Mouse (Mus musculus): ENCODE data around the gene Rpl7l1. TPM values are rescaled to one million over a fixed set of nuclear protein-coding genes. Genes with fewer than 3 reads are reported as not detected.
A peak's percentile ranks its signal among the peaks of the same experiment; 100 is the strongest.

Gene Rpl7l1
- total and polyA plus RNA-seq, 2 experiments, result 21.6 to 41.2 TPM

DNA sequence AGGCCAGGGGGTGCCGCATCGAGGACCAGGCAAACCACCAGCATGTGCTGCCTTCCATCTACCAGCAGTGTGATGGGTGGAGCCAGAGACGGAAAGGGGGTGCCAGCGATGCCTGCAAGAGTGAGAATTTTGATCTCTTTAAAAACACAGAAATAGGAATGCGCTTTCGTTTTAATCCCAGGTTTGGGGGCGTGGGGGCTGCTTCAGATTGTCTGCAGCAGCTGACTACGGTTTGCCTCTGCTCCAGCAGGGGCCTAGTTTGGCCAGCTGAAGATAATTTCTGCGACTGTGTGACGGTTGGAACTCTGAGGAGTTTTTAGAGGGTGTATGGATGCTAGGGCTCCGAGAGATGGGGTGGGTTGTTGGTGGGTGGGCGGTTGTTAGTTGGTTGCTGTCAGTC lies 23.7 kb downstream of the Rpl7l1 start:
- no peak for DNase-seq (ENCODE audit: extremely low read depth, low read depth, low spot score)
- H3K27ac ChIP-seq (replicated peaks; ENCODE audit: insufficient read depth, low read depth, low read length), result no peak overlapping the region
- TF ChIP-seq POLR2A (IDR thresholded peaks at IDR 0.05; ENCODE audit: extremely low read depth, insufficient read depth, low read length) (no peak), CTCF (IDR thresholded peaks at IDR 0.05; ENCODE audit: low read depth, low read length) (no peak)
- no peaks in the 10 kb centered on the region for H3K4me1 ChIP-seq (ENCODE audit: control insufficient read depth, insufficient read depth, low read length)
- H3K79me2 ChIP-seq (ENCODE audit: control insufficient read depth, insufficient read depth, low read length), result no peaks in the 10 kb centered on the region
- no peak overlapping the region for H3K9ac ChIP-seq (ENCODE audit: low read depth, low read length)
- H3K4me3 ChIP-seq (ENCODE audit: insufficient read depth, low read depth, low read length), result no peak overlapping the region
- WGBS, result 91% methylated on average over 12 of the region's 12 CpGs
- H3K36me3 ChIP-seq (ENCODE audit: control insufficient read depth, insufficient read depth, low read length), result no peaks in the 10 kb centered on the region
- H3K27me3 ChIP-seq (ENCODE audit: control insufficient read depth, insufficient read depth, low read length), result no peaks in the 10 kb centered on the region

GRCm38 (mm10) chr17:46751794-46752556 lies 30.5 kb downstream of the Rpl7l1 start, which contains the start of gene Cnpy3:
Cnpy3 (minus strand) TSS chr17:46752214.
- peaks cover 7% of the 10 kb centered on the region for H3K4me1 ChIP-seq (ENCODE audit: control insufficient read depth, insufficient read depth, low read length)
- peak within 1 kb of the TSS; percentile 87 for H3K27ac ChIP-seq (replicated peaks; ENCODE audit: insufficient read depth, low read depth, low read length)
- H3K9ac ChIP-seq (ENCODE audit: low read depth, low read length), result peak within 1 kb of the TSS; percentile 89
- DNase-seq (ENCODE audit: extremely low read depth, low read depth, low spot score), result peak; percentile 92
- WGBS, result under 1% methylated on average over 58 of the region's 58 CpGs
- H3K4me3 ChIP-seq (ENCODE audit: insufficient read depth, low read depth, low read length), result peak within 1 kb of the TSS; percentile 89
- H3K36me3 ChIP-seq (ENCODE audit: control insufficient read depth, insufficient read depth, low read length), result peaks cover 1% of the 10 kb centered on the region; the same call in 1 of the 2 replicates
- H3K79me2 ChIP-seq (ENCODE audit: control insufficient read depth, insufficient read depth, low read length), result peaks cover 11% of the 10 kb centered on the region; the same call in 1 of the 2 replicates
- TF ChIP-seq CTCF (IDR thresholded peaks at IDR 0.05; ENCODE audit: low read depth, low read length) (no peak), POLR2A (IDR thresholded peaks at IDR 0.05; ENCODE audit: extremely low read depth, insufficient read depth, low read length) (peak; percentile 70; the same call in 1 of the 2 replicates)
- H3K27me3 ChIP-seq (ENCODE audit: control insufficient read depth, insufficient read depth, low read length), result no peaks in the 10 kb centered on the region

DNA sequence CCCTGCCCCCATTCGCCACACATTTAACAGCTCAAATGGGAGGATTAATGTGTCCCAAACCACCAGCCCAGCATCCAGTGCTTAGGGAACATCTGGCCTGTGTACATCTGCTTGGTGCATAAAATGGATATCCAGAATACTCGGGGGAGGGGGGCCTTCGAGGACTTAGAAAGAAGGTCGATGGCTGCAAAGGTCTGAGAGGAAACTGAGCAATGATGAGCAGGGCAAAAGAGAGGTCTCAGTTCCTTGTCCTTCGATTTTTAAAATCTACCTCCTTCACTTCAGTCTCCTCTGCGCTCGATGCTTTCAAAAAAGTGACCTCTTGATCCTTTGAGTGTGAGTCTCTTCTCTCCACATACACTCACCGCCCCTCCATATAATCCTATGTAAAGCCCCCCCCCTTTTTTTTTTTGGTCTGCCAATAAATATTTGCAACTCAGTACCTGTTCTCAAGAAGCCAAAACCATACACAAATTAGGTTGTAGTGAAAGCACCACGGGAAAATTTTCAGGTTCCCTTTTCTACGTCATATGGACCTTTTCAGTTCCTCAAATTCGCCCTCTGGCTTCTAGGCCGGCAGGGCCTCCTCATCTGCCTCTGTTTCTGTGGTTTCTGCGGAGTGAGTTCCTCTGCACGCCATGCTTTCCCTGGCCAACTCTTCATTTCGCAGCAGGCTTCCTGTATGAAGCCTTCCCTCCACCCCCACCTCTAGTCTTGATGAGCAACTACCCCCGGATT lies 31.2 kb downstream of the Rpl7l1 start:
- peak overlapping the region; percentile 89 for H3K4me3 ChIP-seq (ENCODE audit: insufficient read depth, low read depth, low read length)
- TF ChIP-seq POLR2A (IDR thresholded peaks at IDR 0.05; ENCODE audit: extremely low read depth, insufficient read depth, low read length) (0 out of 2 replicates have a peak, but pooled peaks have one; percentile 13), CTCF (IDR thresholded peaks at IDR 0.05; ENCODE audit: low read depth, low read length) (no peak)
- DNase-seq (ENCODE audit: extremely low read depth, low read depth, low spot score), result peak; percentile 68
- H3K79me2 ChIP-seq (ENCODE audit: control insufficient read depth, insufficient read depth, low read length), result peaks cover 11% of the 10 kb centered on the region; the same call in 1 of the 2 replicates
- H3K9ac ChIP-seq (ENCODE audit: low read depth, low read length), result peak overlapping the region; percentile 89
- H3K36me3 ChIP-seq (ENCODE audit: control insufficient read depth, insufficient read depth, low read length), result peaks cover 5% of the 10 kb centered on the region; the same call in 1 of the 2 replicates
- H3K27ac ChIP-seq (replicated peaks; ENCODE audit: insufficient read depth, low read depth, low read length), result peak overlapping the region; percentile 87
- no peaks in the 10 kb centered on the region for H3K27me3 ChIP-seq (ENCODE audit: control insufficient read depth, insufficient read depth, low read length)
- 15% methylated on average over 16 of the region's 16 CpGs for WGBS
- peaks cover 7% of the 10 kb centered on the region for H3K4me1 ChIP-seq (ENCODE audit: control insufficient read depth, insufficient read depth, low read length)

GRCm38 (mm10) chr17:46750580-46750979 lies 31.9 kb downstream of the Rpl7l1 start:
- H3K27me3 ChIP-seq (ENCODE audit: control insufficient read depth, insufficient read depth, low read length), result no peaks in the 10 kb centered on the region
- H3K27ac ChIP-seq (replicated peaks; ENCODE audit: insufficient read depth, low read depth, low read length), result peak overlapping the region; percentile 36
- peaks cover 7% of the 10 kb centered on the region for H3K4me1 ChIP-seq (ENCODE audit: control insufficient read depth, insufficient read depth, low read length)
- H3K9ac ChIP-seq (ENCODE audit: low read depth, low read length), result peak overlapping the region; percentile 37
- H3K79me2 ChIP-seq (ENCODE audit: control insufficient read depth, insufficient read depth, low read length), result peaks cover 11% of the 10 kb centered on the region; the same call in 1 of the 2 replicates
- H3K36me3 ChIP-seq (ENCODE audit: control insufficient read depth, insufficient read depth, low read length), result peaks cover 5% of the 10 kb centered on the region; the same call in 1 of the 2 replicates
- WGBS, result 88% methylated on average over 4 of the region's 4 CpGs
- TF ChIP-seq POLR2A (IDR thresholded peaks at IDR 0.05; ENCODE audit: extremely low read depth, insufficient read depth, low read length) (no peak), CTCF (IDR thresholded peaks at IDR 0.05; ENCODE audit: low read depth, low read length) (no peak)
- no peak overlapping the region for H3K4me3 ChIP-seq (ENCODE audit: insufficient read depth, low read depth, low read length)
- no peak for DNase-seq (ENCODE audit: extremely low read depth, low read depth, low spot score)

GRCm38 (mm10) chr17:46749282-46749681 lies 33.2 kb downstream of the Rpl7l1 start:
- TF ChIP-seq CTCF (IDR thresholded peaks at IDR 0.05; ENCODE audit: low read depth, low read length) (no peak), POLR2A (IDR thresholded peaks at IDR 0.05; ENCODE audit: extremely low read depth, insufficient read depth, low read length) (no peak)
- no peak overlapping the region for H3K27ac ChIP-seq (replicated peaks; ENCODE audit: insufficient read depth, low read depth, low read length)

More at GRCm38 (mm10) chr17:46749282-46749681, 33.2 kb downstream of the Rpl7l1 start:
- Histone ChIP-seq H3K79me2 (ENCODE audit: control insufficient read depth, insufficient read depth, low read length) (peaks cover 11% of the 10 kb centered on the region; the same call in 1 of the 2 replicates), H3K36me3 (ENCODE audit: control insufficient read depth, insufficient read depth, low read length) (peaks cover 9% of the 10 kb centered on the region), H3K4me3 (ENCODE audit: insufficient read depth, low read depth, low read length) (no peak overlapping the region), H3K9ac (ENCODE audit: low read depth, low read length) (no peak overlapping the region), H3K4me1 (ENCODE audit: control insufficient read depth, insufficient read depth, low read length) (peaks cover 7% of the 10 kb centered on the region), H3K27me3 (ENCODE audit: control insufficient read depth, insufficient read depth, low read length) (no peaks in the 10 kb centered on the region)
- DNase-seq (ENCODE audit: extremely low read depth, low read depth, low spot score), result no peak
- 94% methylated on average over 5 of the region's 5 CpGs for WGBS
